Mouse (Mus musculus): Measurements from ENCODE around the gene Gjb5. TPM values are rescaled to one million over a fixed set of nuclear protein-coding genes. Genes with fewer than 3 reads are reported as not detected.

Gene Gjb5
- total RNA-seq, 2 experiments from 2014 or later: not detected

- peak; percentile 40 to 47 for DNase-seq (ENCODE audit: extremely low spot score in 1 of 2, low spot score in 1 of 2)
Measured at GRCm38 (mm10) chr4:127313861-127314260, 44.1 kb downstream of the Gjb5 start, which contains the start of gene Gja4. Gja4 (minus strand) TSS chr4:127314039.

GRCm38 (mm10) chr4:127312349-127312748, 45.6 kb downstream of the Gjb5 start:
- no peak for DNase-seq (ENCODE audit: extremely low spot score in 1 of 2, low spot score in 1 of 2)

GRCm38 (mm10) chr4:127311561-127311960, 46.4 kb downstream of the Gjb5 start:
- DNase-seq (ENCODE audit: extremely low spot score in 1 of 2, low spot score in 1 of 2): no peak

GRCm38 (mm10) chr4:127306915-127307314, 51.1 kb downstream of the Gjb5 start:
- DNase-seq (ENCODE audit: extremely low spot score in 1 of 2, low spot score in 1 of 2): no peak

Other genes with a start within 250 kb of the Gjb5 start
- 1 to 10 TPM; 3.3 to 4.9 TPM for gene Tmem35b, start 234.5 kb downstream of the Gjb5 start, total RNA-seq (2021)
- 100 to 1,000 TPM; 286 to 291 TPM for gene Dlgap3, start 189.0 kb downstream of the Gjb5 start, total RNA-seq (2021)
- 10 to 100 TPM; 46.7 to 51.6 TPM for gene Smim12, start 114.4 kb downstream of the Gjb5 start, total RNA-seq (2021)
- gene Gja4, start 44.1 kb downstream of the Gjb5 start, total RNA-seq (2021): 1 to 10 TPM; 3.1 to 3.9 TPM
- gene Gjb3, start 27.3 kb downstream of the Gjb5 start, total RNA-seq (2021): under 1 TPM; 0.37 to 0.59 TPM
- not detected for gene Gjb4, start 4.1 kb downstream of the Gjb5 start, total RNA-seq (2021)